Mouse (Mus musculus) neural tube, embryonic 14.5 days (tissue): ENCODE measurements at regions not wholly inside any gene's neighbourhood (a gene's known extent, or its start where the extent isn't known, plus 50 kb on each side); places are given as distances from the start of the nearest gene placed in this dataset.

ENCODE experiments used
- ATAC-seq: fragments of 200-750 bp; cut with Nextera tagmentation; 2 replicates; pipeline ENCODE4 v1.8.0; 2017; ENCODE audit warnings: low read depth, mild to moderate bottlenecking, moderate TSS enrichment, moderate library complexity
- H3K27ac ChIP-seq: fragments of 300-500 bp; sonication (generic); 2 replicates; pipeline ENCODE4 v1.5.1; 2014; ENCODE audit warnings: low read depth, mild to moderate bottlenecking, control low read depth, low read length, moderate library complexity, mixed read lengths
- H3K27me3 ChIP-seq: fragments of 300-500 bp; sonication (generic); 2 replicates; pipeline ENCODE4 v1.6.1; 2014; ENCODE audit warnings: low read length; ENCODE audit not compliant: control insufficient read depth, insufficient read depth
- H3K36me3 ChIP-seq: fragments of 300-500 bp; sonication (generic); 2 replicates; pipeline ENCODE4 v1.6.1; 2014; ENCODE audit warnings: low read length, mixed read lengths; ENCODE audit not compliant: control insufficient read depth, insufficient read depth
- H3K4me1 ChIP-seq: fragments of 300-500 bp; sonication (generic); 2 replicates; pipeline ENCODE4 v1.6.1; 2014; ENCODE audit warnings: low read length; ENCODE audit not compliant: control insufficient read depth, insufficient read depth
- H3K4me2 ChIP-seq: fragments of 300-500 bp; sonication (generic); 2 replicates; pipeline ENCODE4 v1.6.1; 2014; ENCODE audit warnings: mild to moderate bottlenecking, low read depth, low read length, control low read depth
- H3K4me3 ChIP-seq: fragments of 300-500 bp; sonication (generic); 2 replicates; pipeline ENCODE4 v1.5.1; 2014; ENCODE audit warnings: low read depth, low read length, control low read depth, mixed read lengths
- H3K9ac ChIP-seq: fragments of 300-500 bp; sonication (generic); replicated peaks from 2 replicates; pipeline ENCODE4 v1.6.1; 2014; ENCODE audit warnings: low read depth, mild to moderate bottlenecking, control low read depth, low read length, mixed read lengths
- H3K9me3 ChIP-seq: fragments of 300-500 bp; sonication (generic); 2 replicates; pipeline ENCODE4 v1.6.1; 2016; ENCODE audit warnings: low read length; ENCODE audit not compliant: control insufficient read depth
- WGBS: fragments of 180-500 bp; shearing (Covaris S2); extraction: QIAGEN DNeasy Blood & Tissue Kit; methylation state at CpG from one replicate; pipeline ENCODE4 v1.1.7; 2014; 5-methylcytosine and 5-hydroxymethylcytosine counted together

GRCm38 (mm10) chr2:57424879-57425278, 187.4 kb downstream of the Gpd2 start:
- no peaks in the 10 kb centered on the region for H3K27me3 ChIP-seq
- H3K9me3 ChIP-seq = no peaks in the 10 kb centered on the region
- H3K9ac ChIP-seq = no peak overlapping the region
- no peak overlapping the region for H3K4me3 ChIP-seq
- no peak overlapping the region for H3K27ac ChIP-seq
- 91% methylated on average over 8 of the region's 8 CpGs for WGBS
- no peak for ATAC-seq
- H3K4me2 ChIP-seq = no peak overlapping the region
- H3K36me3 ChIP-seq = no peaks in the 10 kb centered on the region
- no peaks in the 10 kb centered on the region for H3K4me1 ChIP-seq

- Histone ChIP-seq H3K27ac (no peak overlapping the region), H3K27me3 (no peaks in the 10 kb centered on the region), H3K4me2 (no peak overlapping the region), H3K9ac (no peak overlapping the region), H3K4me1 (no peaks in the 10 kb centered on the region), H3K4me3 (no peak overlapping the region), H3K36me3 (no peaks in the 10 kb centered on the region), H3K9me3 (no peaks in the 10 kb centered on the region)
- WGBS = 93% methylated on average over 5 of the region's 5 CpGs
- ATAC-seq = no peak
Observed at GRCm38 (mm10) chr2:57425439-57425838, 188.0 kb downstream of the Gpd2 start.

- Histone ChIP-seq H3K4me2 (no peak overlapping the region), H3K9me3 (no peaks in the 10 kb centered on the region), H3K9ac (no peak overlapping the region), H3K36me3 (no peaks in the 10 kb centered on the region), H3K4me3 (no peak overlapping the region), H3K27ac (no peak overlapping the region), H3K27me3 (no peaks in the 10 kb centered on the region), H3K4me1 (no peaks in the 10 kb centered on the region)
- ATAC-seq = no peak
- 97% methylated on average over 6 of the region's 6 CpGs for WGBS
Observed at GRCm38 (mm10) chr2:57450996-57451770, 213.7 kb downstream of the Gpd2 start.

GRCm38 (mm10) chr2:57453896-57454679, 216.7 kb downstream of the Gpd2 start:
- Histone ChIP-seq H3K4me2 (no peak overlapping the region), H3K4me3 (no peak overlapping the region), H3K27ac (no peak overlapping the region), H3K9me3 (no peaks in the 10 kb centered on the region), H3K27me3 (no peaks in the 10 kb centered on the region), H3K4me1 (no peaks in the 10 kb centered on the region), H3K9ac (no peak overlapping the region), H3K36me3 (no peaks in the 10 kb centered on the region)
- 94% methylated on average over 5 of the region's 5 CpGs for WGBS
- ATAC-seq = no peak

- no peak for ATAC-seq
Observed at GRCm38 (mm10) chr2:57459901-57460300, 222.5 kb downstream of the Gpd2 start.

GRCm38 (mm10) chr2:57473873-57474272, 236.4 kb downstream of the Gpd2 start:
- no peaks in the 10 kb centered on the region for H3K4me1 ChIP-seq
- H3K9me3 ChIP-seq = no peaks in the 10 kb centered on the region
- no peak overlapping the region for H3K4me3 ChIP-seq
- H3K27ac ChIP-seq = no peak overlapping the region
- ATAC-seq = no peak
- H3K27me3 ChIP-seq = no peaks in the 10 kb centered on the region
- H3K36me3 ChIP-seq = no peaks in the 10 kb centered on the region
- WGBS = 88% methylated on average over 3 of the region's 3 CpGs
- H3K9ac ChIP-seq = no peak overlapping the region
- H3K4me2 ChIP-seq = no peak overlapping the region

More at GRCm38 (mm10) chr2:57459901-57460300, 222.5 kb downstream of the Gpd2 start:
- WGBS = 88% methylated on average over 2 of the region's 2 CpGs
- Histone ChIP-seq H3K27ac (no peak overlapping the region), H3K4me1 (no peaks in the 10 kb centered on the region), H3K4me3 (no peak overlapping the region), H3K27me3 (no peaks in the 10 kb centered on the region), H3K4me2 (no peak overlapping the region), H3K9ac (no peak overlapping the region), H3K9me3 (no peaks in the 10 kb centered on the region), H3K36me3 (no peaks in the 10 kb centered on the region)

- 81% methylated on average over 4 of the region's 4 CpGs for WGBS
- no peak overlapping the region for H3K27ac ChIP-seq
Observed at GRCm38 (mm10) chr2:57492116-57492515, 254.7 kb downstream of the Gpd2 start.

GRCm38 (mm10) chr2:57492914-57493621, 255.6 kb downstream of the Gpd2 start:
- no peaks in the 10 kb centered on the region for H3K4me1 ChIP-seq
- no peak overlapping the region for H3K27ac ChIP-seq
- WGBS = 28% methylated on average over 6 of the region's 6 CpGs
- no peak overlapping the region for H3K4me3 ChIP-seq
- no peak overlapping the region for H3K9ac ChIP-seq
- H3K27me3 ChIP-seq = no peaks in the 10 kb centered on the region
- no peak overlapping the region for H3K4me2 ChIP-seq
- ATAC-seq = no peak
- no peaks in the 10 kb centered on the region for H3K9me3 ChIP-seq
- no peaks in the 10 kb centered on the region for H3K36me3 ChIP-seq

More at GRCm38 (mm10) chr2:57492116-57492515, 254.7 kb downstream of the Gpd2 start:
- no peak overlapping the region for H3K4me2 ChIP-seq
- no peaks in the 10 kb centered on the region for H3K4me1 ChIP-seq
- no peak overlapping the region for H3K4me3 ChIP-seq
- H3K36me3 ChIP-seq = no peaks in the 10 kb centered on the region
- no peaks in the 10 kb centered on the region for H3K27me3 ChIP-seq
- H3K9ac ChIP-seq = no peak overlapping the region
- ATAC-seq = no peak
- H3K9me3 ChIP-seq = no peaks in the 10 kb centered on the region
